Mouse (Mus musculus): ENCODE measurements around the gene Ankrd50.

Ankrd50 gene

DNA sequence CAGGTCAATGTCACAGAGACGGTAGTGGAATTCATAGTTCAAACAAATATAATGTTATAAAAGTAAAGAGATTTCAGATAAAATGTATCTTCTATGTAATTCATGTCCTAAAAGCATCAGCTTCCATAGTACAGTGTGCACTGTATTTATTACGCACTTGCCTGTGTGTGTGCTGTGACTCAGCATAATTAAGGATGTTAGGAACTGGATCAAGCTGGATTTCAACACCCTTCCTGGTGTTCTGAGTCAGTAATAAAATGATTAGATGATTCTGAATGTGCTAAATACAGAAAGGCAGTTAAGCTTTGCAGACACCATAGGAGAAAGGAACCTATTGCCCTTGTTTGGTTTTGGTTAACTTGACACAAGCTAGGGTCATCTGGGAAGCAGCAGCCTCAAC, 21.5 kb downstream of the Ankrd50 start:
- CTCF ChIA-PET, result no interaction called here

GRCm38 (mm10) chr3:38461742-38462141, 22.9 kb downstream of the Ankrd50 start:
- CTCF ChIA-PET, result no interaction called here

DNA sequence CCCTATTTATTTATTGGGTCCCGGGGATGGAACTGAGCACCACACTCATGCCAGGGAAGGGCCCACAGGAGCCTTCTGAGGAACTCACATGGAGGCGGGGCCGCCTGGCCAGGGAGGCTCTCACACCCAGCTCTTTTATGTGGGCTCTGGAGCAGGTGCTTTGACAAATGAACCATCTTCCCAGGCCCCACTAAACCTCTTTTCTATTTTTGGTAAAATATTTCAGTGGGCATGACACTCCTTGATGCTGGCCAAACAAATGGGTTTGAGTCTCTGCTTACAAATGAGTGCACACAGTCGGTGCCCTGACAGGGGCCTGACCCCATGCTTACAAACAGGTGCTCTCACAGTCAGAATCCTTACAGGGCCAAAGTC, 24.4 kb downstream of the Ankrd50 start:
- CTCF ChIA-PET, result no interaction called here

DNA sequence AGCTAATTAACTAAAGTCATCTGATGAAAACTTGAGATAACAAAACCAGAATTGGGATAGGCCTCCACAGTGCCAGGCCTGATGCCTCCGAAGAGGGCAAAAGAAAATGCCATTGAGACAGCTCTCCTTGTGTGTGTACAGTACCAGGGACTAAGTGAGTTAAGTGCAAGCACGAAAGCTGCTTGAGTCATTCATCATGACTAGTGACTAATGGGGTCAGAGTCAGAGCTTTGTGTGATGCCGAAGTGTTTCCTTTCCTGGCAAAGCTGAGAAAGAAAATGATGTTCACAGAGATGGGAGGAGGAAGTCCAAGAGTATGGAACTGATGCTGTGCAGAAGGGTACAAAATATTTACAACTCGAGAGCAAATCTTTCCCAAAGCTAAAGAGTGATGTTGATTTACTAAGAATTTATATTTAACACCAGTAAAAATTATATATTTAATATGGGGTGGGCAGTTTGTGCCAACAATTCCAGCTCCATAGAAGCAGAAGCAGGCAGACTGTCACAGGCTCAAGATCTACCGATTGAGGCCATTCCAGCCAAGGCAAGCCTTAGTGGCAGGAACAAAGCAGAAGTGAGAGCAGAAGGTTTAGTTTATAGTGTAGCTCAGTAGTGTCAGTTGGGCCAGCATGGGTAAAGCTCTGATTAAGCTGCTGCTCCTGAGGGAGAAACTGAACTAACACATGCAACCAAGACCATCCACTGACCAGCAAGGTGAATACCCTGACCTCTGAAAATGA, 25.0 kb downstream of the Ankrd50 start:
- CTCF ChIA-PET, result no interaction called here

DNA sequence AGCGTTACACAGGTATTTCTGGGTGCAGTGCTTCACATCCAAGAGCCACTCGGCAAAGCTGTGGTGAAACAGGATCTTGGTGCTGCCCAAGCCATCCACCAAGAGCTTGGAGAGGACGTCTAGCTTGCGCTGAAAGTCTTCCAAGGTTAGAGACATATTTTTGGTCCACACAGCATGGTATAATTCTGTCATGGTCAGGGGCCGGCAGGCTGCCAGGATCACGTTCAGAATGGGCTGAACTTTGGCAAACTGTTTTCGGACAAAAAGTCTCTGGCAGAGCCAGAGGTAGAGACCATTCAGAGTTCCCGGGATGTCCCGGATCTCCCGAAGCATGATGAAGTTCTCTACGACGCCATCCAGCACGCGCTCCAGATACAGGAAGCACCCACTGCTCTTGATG, 27.6 kb downstream of the Ankrd50 start:
- CTCF ChIA-PET, result no interaction called here

GRCm38 (mm10) chr3:38452199-38452598, 32.4 kb downstream of the Ankrd50 start:
- CTCF ChIA-PET, result no interaction called here

DNA sequence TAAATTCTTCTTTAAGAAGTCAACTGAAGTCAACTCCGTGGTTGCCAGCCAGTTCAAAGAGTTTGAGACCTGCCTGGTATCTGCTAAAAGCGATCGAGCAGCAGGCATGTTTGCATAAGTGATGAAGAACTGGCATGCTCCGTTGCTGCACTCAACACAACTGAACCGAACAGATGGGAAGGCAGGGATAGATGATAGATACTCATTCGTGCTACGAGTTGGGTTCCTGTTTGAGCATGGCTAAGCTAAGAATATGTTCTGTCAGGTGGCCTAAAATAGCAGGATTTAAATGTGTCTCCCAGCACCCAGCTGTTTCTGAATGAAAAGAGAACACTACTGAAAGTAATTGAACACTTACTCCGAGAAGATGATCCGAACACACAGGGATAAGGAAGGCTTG, 38.1 kb downstream of the Ankrd50 start:
- CTCF ChIA-PET, result interaction anchor here (0.6 kb wide), 1 partner anchor 235 kb away, joined by 6 read pairs; no protein-coding TSS in a partner anchor

DNA sequence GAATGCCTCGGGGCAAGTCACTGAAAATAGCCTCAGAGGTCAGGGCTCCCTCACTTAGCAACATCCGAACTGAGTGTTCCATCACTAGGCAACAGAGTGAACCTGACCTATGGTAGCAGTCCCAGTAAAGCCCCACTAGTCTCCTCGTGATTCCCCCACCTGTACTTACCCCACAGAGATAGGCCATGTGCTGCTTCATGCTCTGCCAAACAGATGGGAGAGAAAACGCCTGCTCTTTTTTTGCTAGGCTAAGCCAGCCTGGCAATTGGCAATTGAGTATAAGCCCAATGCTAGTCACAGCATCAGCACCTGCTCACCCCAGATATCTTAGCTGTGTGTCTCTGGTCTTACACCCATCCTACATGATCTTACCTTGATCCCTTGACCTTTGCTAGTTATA, 40.8 kb downstream of the Ankrd50 start:
- CTCF ChIA-PET, result no interaction called here

DNA sequence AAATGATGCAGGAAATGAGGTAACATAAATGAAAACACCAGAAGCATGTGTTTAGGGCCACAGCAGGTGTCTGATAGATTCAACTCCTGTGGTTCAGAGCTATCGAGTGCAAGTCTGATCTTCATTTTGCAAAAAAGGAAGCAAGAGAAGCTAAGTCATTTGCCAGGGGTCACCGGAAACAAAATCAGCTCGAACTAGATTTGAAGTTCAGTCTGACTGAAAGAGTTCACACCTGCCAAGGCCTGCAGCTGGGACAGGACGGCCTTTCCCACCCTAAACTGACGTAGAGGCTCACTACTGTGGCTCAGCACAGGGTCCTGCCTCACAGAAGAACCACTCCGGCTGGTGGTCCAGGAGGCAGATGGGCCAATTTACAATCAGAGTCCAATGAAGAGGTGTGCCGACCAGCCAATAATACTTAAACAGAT, 44.1 kb downstream of the Ankrd50 start:
- CTCF ChIA-PET, result no interaction called here

GRCm38 (mm10) chr3:38436596-38436995, 48.0 kb downstream of the Ankrd50 start:
- CTCF ChIA-PET, result no interaction called here

GRCm38 (mm10) chr3:38435828-38436227, 48.8 kb downstream of the Ankrd50 start:
- CTCF ChIA-PET, result no interaction called here

- CTCF ChIA-PET, result no interaction called here
Measured at GRCm38 (mm10) chr3:38434486-38434885, 50.2 kb downstream of the Ankrd50 start.

DNA sequence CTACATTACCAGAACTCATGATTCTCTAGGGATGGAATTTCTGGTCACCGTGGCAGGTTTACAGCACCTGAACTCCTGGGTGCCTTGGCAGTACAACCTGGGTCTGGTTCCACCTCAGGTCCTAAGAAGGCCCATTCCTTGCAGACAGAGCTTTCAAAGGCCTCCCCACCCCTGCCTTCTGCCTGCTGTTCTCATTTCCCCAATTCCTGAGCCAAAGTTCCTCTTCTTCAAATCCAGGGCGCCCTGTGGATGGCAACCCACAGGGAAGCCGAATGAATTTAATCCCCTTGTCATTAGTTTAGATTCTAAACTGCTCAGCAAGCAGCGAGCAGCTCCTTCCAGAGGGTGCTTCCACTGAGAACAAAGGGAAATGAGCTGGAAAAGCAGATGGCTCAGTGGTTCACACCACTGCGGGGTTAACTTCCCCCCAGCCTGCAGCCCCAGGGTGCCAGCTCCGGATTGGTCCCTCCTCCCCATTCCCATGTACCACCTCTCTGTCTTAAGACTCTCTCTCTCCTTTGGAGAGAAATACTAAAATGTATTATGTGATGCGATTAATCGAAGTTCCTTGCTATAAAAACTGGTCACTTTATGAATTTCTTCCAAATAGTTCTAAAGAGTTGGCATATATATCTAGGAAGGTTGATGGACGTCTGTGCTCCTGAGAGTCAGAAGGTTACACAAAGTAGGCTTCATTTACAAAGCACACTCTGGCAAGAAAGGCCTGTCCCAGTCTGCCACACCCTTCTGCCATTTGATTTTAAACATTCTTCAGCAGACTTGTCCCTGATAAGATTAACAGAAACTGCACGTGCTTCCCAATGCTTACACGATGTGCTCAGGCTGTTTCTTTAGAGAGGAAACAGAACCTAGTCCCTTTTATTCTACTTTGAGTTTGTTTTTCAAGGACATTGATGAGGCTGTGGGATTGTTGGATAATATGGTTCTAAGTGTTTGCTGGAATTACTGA, 50.9 kb downstream of the Ankrd50 start:
- CTCF ChIA-PET, result no interaction called here

GRCm38 (mm10) chr3:38431461-38431860, 53.2 kb downstream of the Ankrd50 start:
- CTCF ChIA-PET, result no interaction called here

DNA sequence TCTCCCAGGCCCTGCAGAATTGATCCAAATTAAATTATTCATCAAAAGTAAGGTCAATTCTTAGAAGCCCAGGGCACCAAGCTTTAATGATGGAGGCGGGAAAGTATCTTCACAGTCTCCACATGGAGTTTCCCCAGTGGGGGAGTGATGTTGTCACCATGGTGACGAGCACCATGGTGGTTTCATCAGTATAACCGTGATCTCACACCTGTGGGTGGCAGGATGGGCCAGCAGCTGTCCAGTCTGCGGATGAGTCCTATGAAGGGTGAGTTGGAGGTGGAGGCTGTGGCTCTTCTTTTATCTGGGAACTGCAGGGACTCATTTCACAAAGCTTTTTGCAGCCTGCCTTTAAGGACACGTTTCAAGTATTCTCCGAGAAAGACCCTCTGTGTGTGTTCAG, 53.6 kb downstream of the Ankrd50 start:
- CTCF ChIA-PET, result no interaction called here

- CTCF ChIA-PET, result no interaction called here
Measured at GRCm38 (mm10) chr3:38427200-38427599, 57.4 kb downstream of the Ankrd50 start.

GRCm38 (mm10) chr3:38423966-38424365, 60.7 kb downstream of the Ankrd50 start:
- CTCF ChIA-PET, result no interaction called here

DNA sequence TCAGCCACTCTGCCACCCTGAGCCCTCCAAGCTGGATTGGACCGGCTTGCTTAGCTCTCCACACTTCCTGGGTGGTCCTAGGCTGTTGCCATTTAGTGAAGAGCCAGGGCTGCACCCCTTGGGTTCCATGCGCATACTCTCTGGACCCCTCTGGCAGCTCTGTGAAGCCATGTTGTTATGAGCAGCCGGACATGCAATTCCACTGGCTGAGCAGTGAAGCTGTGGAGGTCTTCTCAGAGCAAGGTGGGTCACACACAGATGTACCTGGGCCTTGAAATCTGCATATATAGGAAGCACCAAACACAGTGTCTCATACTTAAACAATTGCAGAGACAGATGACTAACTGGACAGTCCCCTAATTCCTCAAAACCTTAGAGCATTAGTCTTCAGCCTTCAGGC, 64.7 kb downstream of the Ankrd50 start:
- CTCF ChIA-PET, result no interaction called here

- CTCF ChIA-PET, result no interaction called here
Measured at GRCm38 (mm10) chr3:38415292-38415930, 69.2 kb downstream of the Ankrd50 start.

All from spleen, embryonic (tissue).